Comparison of ENCODE assay signal across 8 mouse cellular contexts in the genomic region with DNA sequence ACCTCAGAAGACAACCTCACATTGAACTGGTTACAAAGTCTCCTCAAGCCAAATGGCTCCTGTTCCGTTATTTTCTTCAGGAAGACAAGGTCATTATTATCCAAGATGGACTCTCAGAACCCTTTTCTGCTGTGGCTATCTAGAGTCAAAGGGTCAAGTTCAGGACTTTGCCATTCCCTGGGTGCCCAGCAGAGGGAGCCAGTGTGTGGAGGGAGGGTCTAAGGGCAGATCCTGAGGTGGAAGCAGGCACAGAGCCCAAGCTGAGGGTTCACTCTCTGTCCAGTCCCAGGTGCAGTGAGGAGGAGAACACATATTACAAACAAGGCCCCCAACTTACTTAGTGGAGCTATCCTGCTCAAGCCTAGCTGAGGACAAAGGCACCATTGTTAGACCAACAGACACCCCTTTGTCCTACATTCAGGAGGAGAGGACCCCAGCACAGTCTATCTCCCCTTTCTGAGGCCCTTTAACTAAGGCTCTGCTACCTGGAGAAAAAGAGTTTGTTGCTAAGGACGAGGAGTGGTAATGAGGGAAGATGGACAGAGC. TPM values are rescaled to one million over a fixed set of nuclear protein-coding genes. Genes with fewer than 3 reads are reported as not detected.
DNase-seq lines count a peak whose midpoint lies in the region; ATAC-seq lines count a peak whose summit lies in the region.

No protein-coding gene starts in this region.

- H3K4me3 ChIP-seq in hindbrain, embryonic 12.5 days, result no peak overlapping the region

- peak; percentile 41 for DNase-seq in layer of hippocampus, adult 11-12 months (ENCODE audit: low spot score)
- DNase-seq in layer of hippocampus, adult 9-10 months (ENCODE audit: low spot score), result no peak
- DNase-seq in adrenal gland, adult 18-20 months (ENCODE audit: low spot score in 2 of 2), result peak; percentile 78 to 88
- DNase-seq in liver, result peak; percentile 91
- peak; percentile 72 for DNase-seq in naive thymus-derived CD4-positive, alpha-beta T cell, adult 2 months (ENCODE audit: low read depth)
- peak; percentile 81 for DNase-seq in thymus, postnatal 14 days

- no peaks in the 10 kb centered on the region for H3K9me3 ChIP-seq in hindbrain, embryonic 12.5 days (replicated peaks)

- H3K4me2 ChIP-seq in hindbrain, embryonic 12.5 days (replicated peaks), result no peak overlapping the region

- peaks cover 16% of the 10 kb centered on the region for H3K27me3 ChIP-seq in hindbrain, embryonic 12.5 days

- peak overlapping the region; percentile 60; the same call in 1 of the 2 replicates for H3K27ac ChIP-seq in hindbrain, embryonic 12.5 days

- H3K9ac ChIP-seq in hindbrain, embryonic 12.5 days, result no peak overlapping the region

- 27% methylated on average over 2 of the region's 2 CpGs for WGBS in hindbrain, embryonic 12.5 days

- peak; percentile 21 for ATAC-seq in erythroblast, adult 5-6 weeks (replicated peaks; ENCODE audit: low FRiP score, poor library complexity, severe bottlenecking)
- ATAC-seq in hindbrain, embryonic 12.5 days (ENCODE audit: low FRiP score), result peak; percentile 26; the same call in 1 of the 2 replicates

- H3K36me3 ChIP-seq in hindbrain, embryonic 12.5 days, result peaks cover 40% of the 10 kb centered on the region

- peaks cover 11% of the 10 kb centered on the region for H3K4me1 ChIP-seq in hindbrain, embryonic 12.5 days

RNA-seq across cellular contexts. Expression of gene Nfe2, which starts 7.9 kb away (rescaled TPM):
- total RNA-seq in adrenal gland, adult 18-20 months (2021), result under 1 TPM in 1 of 2 experiments, not detected in 1; 0.67 TPM
- total RNA-seq in erythroblast, adult 5-6 weeks (2015; ENCODE audit: low replicate concordance), result 449 and 473 TPM in 2 replicates
- 629 and 671 TPM in 2 replicates for total RNA-seq in erythroblast, adult 5-6 weeks (2017; ENCODE audit: low replicate concordance)
- polyA plus RNA-seq in hindbrain, embryonic 12.5 days (2016; fragmentation: Nextera tagmentation; extraction: Ambion mirVana), result 5.1 and 5.4 TPM in 2 replicates

RNA-seq across cellular contexts. Expression of gene Hnrnpa1, which starts 10.0 kb away (rescaled TPM):
- 100 to 1,000 TPM; 160 to 179 TPM for total RNA-seq in adrenal gland, adult 18-20 months (2021)
- total RNA-seq in erythroblast, adult 5-6 weeks (2015; ENCODE audit: low replicate concordance), result 130 and 135 TPM in 2 replicates
- total RNA-seq in erythroblast, adult 5-6 weeks (2017; ENCODE audit: low replicate concordance), result 189 and 286 TPM in 2 replicates
- polyA plus RNA-seq in hindbrain, embryonic 12.5 days (2016; fragmentation: Nextera tagmentation; extraction: Ambion mirVana), result 1,137 and 1,149 TPM in 2 replicates

RNA-seq across cellular contexts. Expression of gene Cbx5, which starts 10.7 kb away (rescaled TPM):
- total RNA-seq in adrenal gland, adult 18-20 months (2021), result 10 to 100 TPM; 65.0 to 76.3 TPM
- total RNA-seq in erythroblast, adult 5-6 weeks (2015; ENCODE audit: low replicate concordance), result 42.0 and 42.1 TPM in 2 replicates
- total RNA-seq in erythroblast, adult 5-6 weeks (2017; ENCODE audit: low replicate concordance), result 49.5 and 57.4 TPM in 2 replicates
- 188 and 190 TPM in 2 replicates for polyA plus RNA-seq in hindbrain, embryonic 12.5 days (2016; fragmentation: Nextera tagmentation; extraction: Ambion mirVana)

RNA-seq across cellular contexts. Expression of gene Copz1, which starts 22.2 kb away (rescaled TPM):
- 100 to 1,000 TPM; 138 to 150 TPM for total RNA-seq in adrenal gland, adult 18-20 months (2021)
- total RNA-seq in erythroblast, adult 5-6 weeks (2015; ENCODE audit: low replicate concordance), result 123 and 131 TPM in 2 replicates
- total RNA-seq in erythroblast, adult 5-6 weeks (2017; ENCODE audit: low replicate concordance), result 54.0 and 56.5 TPM in 2 replicates
- 235 and 247 TPM in 2 replicates for polyA plus RNA-seq in hindbrain, embryonic 12.5 days (2016; fragmentation: Nextera tagmentation; extraction: Ambion mirVana)

Comparison
In these comparisons a context has a peak if more than half of its experiments do, and no peak if none do; other contexts are left out.
1. RNA of gene Nfe2, which starts 7.9 kb away (total RNA-seq): 449 to 671 TPM in erythroblast, adult 5-6 weeks; 0.67 TPM in adrenal gland, adult 18-20 months; every median in the first group is over 100 times any median in the second.